Mouse (Mus musculus) hindbrain, embryonic 16.5 days (tissue): ENCODE data around the gene Btbd8. TPM values are rescaled to one million over a fixed set of nuclear protein-coding genes. Genes with fewer than 3 reads are reported as not detected.

Experiments used
- ATAC-seq: fragments of 200-750 bp; cut with Nextera tagmentation; 2 replicates; pipeline ENCODE4 v1.8.0; 2017; ENCODE audit warnings: moderate TSS enrichment, moderate library complexity
- H3K27ac ChIP-seq: fragments of 300-500 bp; sonication (generic); 2 replicates; pipeline ENCODE4 v1.5.1; 2014; ENCODE audit warnings: low read depth, mild to moderate bottlenecking, control low read depth, low read length, moderate library complexity
- H3K27me3 ChIP-seq: fragments of 300-500 bp; sonication (generic); replicated peaks from 2 replicates; pipeline ENCODE4 v1.6.1; 2014; ENCODE audit warnings: low read length; ENCODE audit not compliant: control insufficient read depth, insufficient read depth
- H3K36me3 ChIP-seq: fragments of 300-500 bp; sonication (generic); 2 replicates; pipeline ENCODE4 v1.6.1; 2014; ENCODE audit warnings: mild to moderate bottlenecking, low read length, moderate library complexity, mixed read lengths; ENCODE audit not compliant: control insufficient read depth, insufficient read depth
- H3K4me1 ChIP-seq: fragments of 300-500 bp; sonication (generic); 2 replicates; pipeline ENCODE4 v1.6.1; 2014; ENCODE audit warnings: low read depth, low read length; ENCODE audit not compliant: control insufficient read depth, insufficient read depth
- H3K4me2 ChIP-seq: fragments of 300-500 bp; sonication (generic); 2 replicates; pipeline ENCODE4 v1.6.1; 2014; ENCODE audit warnings: mild to moderate bottlenecking, low read length, control low read depth, moderate library complexity
- H3K4me3 ChIP-seq: fragments of 300-500 bp; sonication (generic); 2 replicates; pipeline ENCODE4 v1.5.1; 2014; ENCODE audit warnings: mild to moderate bottlenecking, low read length, control low read depth, moderate library complexity
- H3K9ac ChIP-seq: fragments of 300-500 bp; sonication (generic); 2 replicates; pipeline ENCODE4 v1.6.1; 2014; ENCODE audit warnings: low read depth, mild to moderate bottlenecking, control low read depth, low read length, moderate library complexity
- H3K9me3 ChIP-seq: fragments of 300-500 bp; sonication (generic); 2 replicates; pipeline ENCODE4 v1.6.1; 2014; ENCODE audit warnings: mild to moderate bottlenecking, low read length, moderate library complexity; ENCODE audit not compliant: control insufficient read depth
- WGBS: fragments of 180-500 bp; shearing (Covaris S2); extraction: QIAGEN DNeasy Blood & Tissue Kit; methylation state at CpG from one replicate; pipeline ENCODE4 v1.1.7; 2014; 5-methylcytosine and 5-hydroxymethylcytosine counted together
- polyA plus RNA-seq: library from polyadenylated mRNA; unstranded; fragments of >200 nt; fragmentation: Nextera tagmentation; extraction: Ambion mirVana; gene quantifications from 2 replicates; pipeline ENCODE4 v1.2.1, GENCODE M21; 2015

Btbd8 gene
- polyA plus RNA-seq, 1 experiment from 2014 or later, result 24.6 TPM

GRCm38 (mm10) chr5:107411326-107411725 lies 26.5 kb upstream of the Btbd8 start:
- H3K27me3 ChIP-seq, result no peaks in the 10 kb centered on the region
- no peak overlapping the region for H3K9ac ChIP-seq
- H3K9me3 ChIP-seq, result no peaks in the 10 kb centered on the region
- no peak overlapping the region for H3K4me3 ChIP-seq
- H3K36me3 ChIP-seq, result no peaks in the 10 kb centered on the region
- WGBS, result 60% methylated on average over 4 of the region's 4 CpGs
- no peak overlapping the region for H3K4me2 ChIP-seq
- H3K27ac ChIP-seq, result no peak overlapping the region
- ATAC-seq, result no peak
- no peaks in the 10 kb centered on the region for H3K4me1 ChIP-seq

GRCm38 (mm10) chr5:107412285-107412684 lies 25.5 kb upstream of the Btbd8 start:
- no peaks in the 10 kb centered on the region for H3K9me3 ChIP-seq
- H3K36me3 ChIP-seq, result no peaks in the 10 kb centered on the region
- no peaks in the 10 kb centered on the region for H3K27me3 ChIP-seq
- H3K4me1 ChIP-seq, result no peaks in the 10 kb centered on the region
- H3K9ac ChIP-seq, result no peak overlapping the region
- H3K4me3 ChIP-seq, result no peak overlapping the region
- H3K27ac ChIP-seq, result no peak overlapping the region
- no peak overlapping the region for H3K4me2 ChIP-seq
- 78% methylated on average over 2 of the region's 2 CpGs for WGBS
- ATAC-seq, result no peak

GRCm38 (mm10) chr5:107415098-107415497 lies 22.7 kb upstream of the Btbd8 start:
- no peak overlapping the region for H3K27ac ChIP-seq
- H3K27me3 ChIP-seq, result no peaks in the 10 kb centered on the region
- H3K36me3 ChIP-seq, result no peaks in the 10 kb centered on the region
- 90% methylated on average over 2 of the region's 2 CpGs for WGBS
- H3K9ac ChIP-seq, result no peak overlapping the region
- H3K4me3 ChIP-seq, result no peak overlapping the region
- no peaks in the 10 kb centered on the region for H3K9me3 ChIP-seq
- H3K4me2 ChIP-seq, result no peak overlapping the region
- no peaks in the 10 kb centered on the region for H3K4me1 ChIP-seq
- no peak for ATAC-seq

- H3K27ac ChIP-seq, result no peak overlapping the region
- H3K36me3 ChIP-seq, result no peaks in the 10 kb centered on the region
- no peaks in the 10 kb centered on the region for H3K4me1 ChIP-seq
- no peak for ATAC-seq
- no peaks in the 10 kb centered on the region for H3K27me3 ChIP-seq
- no peak overlapping the region for H3K4me2 ChIP-seq
- no peak overlapping the region for H3K4me3 ChIP-seq
- WGBS, result 58% methylated on average over 1 of the region's 1 CpGs
- no peak overlapping the region for H3K9ac ChIP-seq
- no peaks in the 10 kb centered on the region for H3K9me3 ChIP-seq
Observed at GRCm38 (mm10) chr5:107421676-107422075, 16.1 kb upstream of the Btbd8 start.

GRCm38 (mm10) chr5:107431249-107431648 lies 6.5 kb upstream of the Btbd8 start, which contains the start of gene Lpcat2b:
TSS of gene Lpcat2b (plus strand) at chr5:107431549.
- Histone ChIP-seq H3K4me2 (no peak within 1 kb of the TSS), H3K27me3 (no peaks in the 10 kb centered on the region), H3K4me1 (no peaks in the 10 kb centered on the region), H3K9ac (no peak within 1 kb of the TSS), H3K36me3 (no peaks in the 10 kb centered on the region), H3K27ac (no peak within 1 kb of the TSS), H3K4me3 (no peak within 1 kb of the TSS), H3K9me3 (no peaks in the 10 kb centered on the region)
- WGBS, result 74% methylated on average over 3 of the region's 3 CpGs
- ATAC-seq, result no peak

DNA sequence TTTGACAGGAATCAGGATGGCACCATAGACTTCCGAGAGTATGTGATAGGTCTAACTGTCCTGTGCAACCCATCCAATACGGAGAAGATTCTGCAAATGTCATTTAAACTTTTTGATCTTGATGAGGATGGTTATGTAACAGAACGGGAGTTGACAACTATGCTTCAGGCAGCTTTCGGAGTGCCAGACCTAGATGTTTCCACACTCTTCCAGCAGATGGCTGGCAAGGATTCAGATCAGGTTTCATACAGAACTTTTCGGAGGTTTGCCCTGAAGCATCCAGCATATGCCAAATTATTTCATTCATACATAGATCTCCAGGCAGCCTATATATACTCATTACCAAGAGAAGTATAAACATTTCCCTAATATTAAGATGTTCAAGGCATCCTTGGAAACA lies 3.8 kb upstream of the Btbd8 start:
- 81% methylated on average over 5 of the region's 5 CpGs for WGBS
- no peaks in the 10 kb centered on the region for H3K27me3 ChIP-seq
- H3K4me2 ChIP-seq, result no peak overlapping the region
- no peak overlapping the region for H3K9ac ChIP-seq
- peaks cover 5% of the 10 kb centered on the region for H3K4me1 ChIP-seq
- ATAC-seq, result no peak
- no peak overlapping the region for H3K4me3 ChIP-seq
- H3K36me3 ChIP-seq, result no peaks in the 10 kb centered on the region
- H3K27ac ChIP-seq, result no peak overlapping the region
- H3K9me3 ChIP-seq, result no peaks in the 10 kb centered on the region

DNA sequence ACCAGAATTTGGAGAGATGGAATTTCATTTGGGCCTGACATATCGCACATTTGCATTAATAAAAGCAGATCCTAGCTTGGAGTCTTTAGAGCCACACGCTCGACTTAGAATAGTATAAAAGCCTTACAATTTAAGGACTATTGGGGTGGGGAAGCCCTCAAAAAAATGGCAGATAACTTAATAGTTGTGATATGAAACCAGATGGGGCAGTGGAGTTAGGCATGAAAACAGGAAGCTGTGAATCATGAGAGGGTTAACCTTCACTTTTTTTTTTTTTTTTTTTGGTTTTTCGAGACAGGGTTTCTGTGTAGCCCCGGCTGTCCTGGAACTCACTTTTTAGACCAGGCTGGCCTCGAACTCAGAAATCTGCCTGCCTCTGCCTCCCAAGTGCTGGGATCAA lies 1.6 kb upstream of the Btbd8 start:
- H3K9ac ChIP-seq, result no peak overlapping the region
- no peaks in the 10 kb centered on the region for H3K36me3 ChIP-seq
- no peaks in the 10 kb centered on the region for H3K27me3 ChIP-seq
- peaks cover 5% of the 10 kb centered on the region for H3K4me1 ChIP-seq
- H3K9me3 ChIP-seq, result no peaks in the 10 kb centered on the region
- WGBS, result 95% methylated on average over 6 of the region's 6 CpGs
- H3K27ac ChIP-seq, result no peak overlapping the region
- no peak overlapping the region for H3K4me3 ChIP-seq
- H3K4me2 ChIP-seq, result no peak overlapping the region
- no peak for ATAC-seq

DNA sequence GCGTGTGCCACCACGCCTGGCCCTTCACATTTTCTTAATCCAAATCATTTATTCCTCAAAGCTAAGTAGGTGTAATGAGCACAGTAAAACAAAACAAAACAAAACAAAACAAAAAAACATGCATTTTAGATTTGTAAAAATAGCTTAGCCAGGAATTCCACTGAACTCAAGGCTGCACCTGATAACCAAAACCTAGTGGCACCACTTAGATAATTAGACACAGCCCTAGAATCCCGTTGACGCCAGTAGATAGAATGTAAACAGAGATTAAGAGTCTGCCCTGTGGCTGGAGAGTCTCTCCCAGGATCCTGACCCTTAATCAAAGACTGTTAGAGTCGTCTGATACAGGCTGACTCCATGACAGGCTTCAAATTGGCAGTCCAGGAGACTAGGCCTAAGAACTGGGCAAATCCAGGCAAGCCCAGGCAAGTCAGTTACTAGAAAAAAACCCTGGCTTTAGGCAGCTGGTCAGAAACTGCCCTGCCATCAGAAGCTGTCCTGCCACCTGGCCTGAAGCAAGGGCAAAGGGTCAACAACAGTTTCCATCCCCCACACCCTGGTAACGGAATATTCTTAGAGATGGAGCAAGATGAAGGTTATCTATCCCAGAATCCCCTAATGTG lies 1.1 kb upstream of the Btbd8 start:
- Histone ChIP-seq H3K4me2 (no peak overlapping the region; the same call in 1 of the 2 replicates), H3K9me3 (no peaks in the 10 kb centered on the region), H3K27me3 (no peaks in the 10 kb centered on the region), H3K9ac (no peak overlapping the region), H3K36me3 (no peaks in the 10 kb centered on the region), H3K4me1 (peaks cover 5% of the 10 kb centered on the region), H3K27ac (no peak overlapping the region), H3K4me3 (no peak overlapping the region)
- no peak for ATAC-seq
- WGBS, result 90% methylated on average over 6 of the region's 6 CpGs

DNA sequence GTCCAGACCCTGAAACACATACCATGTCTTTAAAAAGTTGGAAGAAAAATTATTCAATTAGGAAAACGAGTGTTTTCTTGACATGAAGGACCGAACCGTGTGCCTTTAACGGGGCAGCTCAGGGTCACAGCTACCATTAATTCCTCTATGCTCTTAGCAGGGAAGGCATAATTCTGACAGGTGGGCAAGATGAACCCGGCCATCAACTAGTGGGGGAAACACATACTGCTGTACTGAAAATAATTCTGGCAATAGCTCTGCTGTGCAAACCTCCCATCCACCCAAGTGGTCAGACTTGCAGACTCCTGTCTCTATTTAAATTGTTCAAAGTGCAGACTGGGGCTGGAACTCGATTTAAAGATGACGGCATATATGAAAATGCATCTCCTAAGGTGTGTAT lies 556 bp downstream of the Btbd8 start:
- H3K4me3 ChIP-seq, result peak overlapping the region; percentile 94
- H3K27ac ChIP-seq, result peak overlapping the region; percentile 93
- H3K27me3 ChIP-seq, result no peaks in the 10 kb centered on the region
- H3K4me1 ChIP-seq, result peaks cover 5% of the 10 kb centered on the region
- no peaks in the 10 kb centered on the region for H3K36me3 ChIP-seq
- peak overlapping the region; percentile 66 for H3K4me2 ChIP-seq
- WGBS, result 23% methylated on average over 7 of the region's 7 CpGs
- no peaks in the 10 kb centered on the region for H3K9me3 ChIP-seq
- peak; percentile 16; the same call in 1 of the 2 replicates for ATAC-seq
- H3K9ac ChIP-seq, result peak overlapping the region; percentile 100
